In genomic region chr3:135841716-135842511, GRCm38 (mm10) we compare ENCODE assay signal across 17 mouse cellular contexts. TPM values are rescaled to one million over a fixed set of nuclear protein-coding genes. Genes with fewer than 3 reads are reported as not detected.
A peak's percentile ranks its signal among the peaks of the same experiment; 100 is the strongest.
DNase-seq lines count a peak whose midpoint lies in the region; ATAC-seq lines count a peak whose summit lies in the region.
"Had no signal": no experiment of that assay in that cellular context is flagged by ENCODE, and none has a peak within 500 bp of the region (broad histone marks: within the 10 kb centered on the region; RNA-seq: fewer than 3 reads in every experiment).

No protein-coding gene starts in this region.

- H3K4me2 ChIP-seq in intestine, embryonic 14.5 days (ENCODE audit: low read length): no peak overlapping the region
- H3K4me2 ChIP-seq: embryonic facial prominence, embryonic 13.5 days; forebrain, embryonic 12.5 days; hindbrain, embryonic 12.5 days; neural tube, embryonic 15.5 days had no signal

- 60% methylated on average over 7 of the region's 7 CpGs for WGBS in intestine, embryonic 14.5 days

- 0 out of 2 replicates have a peak, but pooled peaks cover 5% of the 10 kb centered on the region for H3K4me1 ChIP-seq in intestine, embryonic 14.5 days (replicated peaks; ENCODE audit: control insufficient read depth, insufficient read depth, low read length)
- H3K4me1 ChIP-seq: embryonic facial prominence, embryonic 13.5 days; forebrain, embryonic 12.5 days; hindbrain, embryonic 12.5 days; neural tube, embryonic 15.5 days had no signal

- H3K27ac ChIP-seq in intestine, embryonic 14.5 days (ENCODE audit: low read depth): no peak overlapping the region
- H3K27ac ChIP-seq: embryonic facial prominence, embryonic 13.5 days; forebrain, embryonic 12.5 days; hindbrain, embryonic 12.5 days; left cerebral cortex, adult 2 months; neural tube, embryonic 15.5 days had no signal

- ATAC-seq in intestine, embryonic 14.5 days (replicated peaks; ENCODE audit: low FRiP score, low TSS enrichment, low read depth): no peak
- 0 out of 2 replicates have a peak, but pooled peaks have one; percentile 9 for ATAC-seq in megakaryocyte-erythroid progenitor cell, adult 5-6 weeks (replicated peaks; ENCODE audit: low FRiP score, low TSS enrichment, poor library complexity, severe bottlenecking)
- no peak for ATAC-seq in cerebellum, adult (ENCODE audit: insufficient number of reproducible peaks, low FRiP score, low TSS enrichment)
- ATAC-seq: Patski had no signal

- DNase-seq in intestine, embryonic 14.5 days (ENCODE audit: low spot score): peak; percentile 49
- peak; percentile 28 for DNase-seq in kidney, adult 11 months
- peak; percentile 33 to 43 for DNase-seq in kidney, postnatal 36 days
- DNase-seq in layer of hippocampus, adult 9-10 months (ENCODE audit: low spot score): no peak
- no peak for DNase-seq in MN1 (ENCODE audit: low spot score)
- DNase-seq: cerebellum, adult 11 months; cerebellum, postnatal 36 days; spleen, adult 18-20 months had no signal

- H3K9ac ChIP-seq in intestine, embryonic 14.5 days (ENCODE audit: low read length): no peak overlapping the region
- H3K9ac ChIP-seq: embryonic facial prominence, embryonic 13.5 days; forebrain, embryonic 12.5 days; hindbrain, embryonic 12.5 days; neural tube, embryonic 15.5 days had no signal

- H3K36me3 ChIP-seq in intestine, embryonic 14.5 days (ENCODE audit: control insufficient read depth, insufficient read depth, low read length): no peaks in the 10 kb centered on the region
- H3K36me3 ChIP-seq: embryonic facial prominence, embryonic 13.5 days; forebrain, embryonic 12.5 days; hindbrain, embryonic 12.5 days; neural tube, embryonic 15.5 days had no signal

- no peak overlapping the region for H3K4me3 ChIP-seq in intestine, embryonic 14.5 days (ENCODE audit: low read depth, low read length)
- H3K4me3 ChIP-seq: embryonic facial prominence, embryonic 13.5 days; forebrain, embryonic 12.5 days; hindbrain, embryonic 12.5 days; left cerebral cortex, adult 2 months; neural tube, embryonic 15.5 days had no signal

- H3K27me3 ChIP-seq in intestine, embryonic 14.5 days (replicated peaks; ENCODE audit: control insufficient read depth, insufficient read depth, low read length): no peaks in the 10 kb centered on the region
- H3K27me3 ChIP-seq: CH12.LX; embryonic facial prominence, embryonic 13.5 days; forebrain, embryonic 12.5 days; hindbrain, embryonic 12.5 days; neural tube, embryonic 15.5 days; Patski had no signal

- H3K9me3 ChIP-seq in intestine, embryonic 14.5 days (ENCODE audit: control insufficient read depth, low read length): no peaks in the 10 kb centered on the region
- H3K9me3 ChIP-seq: embryonic facial prominence, embryonic 13.5 days; forebrain, embryonic 12.5 days; hindbrain, embryonic 12.5 days; neural tube, embryonic 15.5 days had no signal

RNA-seq across cellular contexts. Expression of gene Slc39a8, which starts 16.8 kb away (rescaled TPM):
- 16.4 and 17.7 TPM in 2 replicates for polyA plus RNA-seq in intestine, embryonic 14.5 days (2014; fragmentation: Nextera tagmentation; extraction: Ambion mirVana)
- 22.9 and 31.0 TPM in 2 replicates for total RNA-seq in megakaryocyte-erythroid progenitor cell, adult 5-6 weeks (2014; fragmentation: Nextera tagmentation)
- total RNA-seq in megakaryocyte-erythroid progenitor cell, adult 5-6 weeks (2017): 25.0 and 39.1 TPM in 2 replicates
- polyA plus RNA-seq: Patski had no signal

Comparison
In these comparisons a context has a peak if more than half of its experiments do, and no peak if none do; other contexts are left out.
1. DNase-seq: peak in intestine, embryonic 14.5 days (single experiment), kidney, adult 11 months (single experiment) and kidney, postnatal 36 days (2 of 2); none in layer of hippocampus, adult 9-10 months (single experiment) and MN1 (single experiment).